Mouse (Mus musculus) limb, embryonic 14.5 days (tissue): ENCODE data around the gene Gm48552. TPM values are rescaled to one million over a fixed set of nuclear protein-coding genes. Genes with fewer than 3 reads are reported as not detected.

ENCODE experiments used
- ATAC-seq: fragments of 200-750 bp; cut with Nextera tagmentation; 2 replicates; pipeline ENCODE4 v1.8.0; 2017; ENCODE audit warnings: low read depth, moderate number of reproducible peaks, moderate TSS enrichment; ENCODE audit not compliant: low FRiP score
- DNase-seq: peaks from one replicate; pipeline ENCODE4 v3.0.0-alpha.2; 2015; ENCODE audit warnings: low spot score
- H3K27ac ChIP-seq: fragments of 300-500 bp; sonication (generic); replicated peaks from 2 replicates; pipeline ENCODE4 v1.5.1; 2014; ENCODE audit warnings: low read depth, mild to moderate bottlenecking, low read length, moderate library complexity, mixed read lengths
- H3K27me3 ChIP-seq: fragments of 300-500 bp; sonication (generic); 2 replicates; pipeline ENCODE4 v1.6.1; 2014; ENCODE audit warnings: low read length, mixed read lengths; ENCODE audit not compliant: control insufficient read depth, insufficient read depth
- H3K36me3 ChIP-seq: fragments of 300-500 bp; sonication (generic); 2 replicates; pipeline ENCODE4 v1.6.1; 2014; ENCODE audit warnings: mild to moderate bottlenecking, low read length, moderate library complexity, mixed read lengths; ENCODE audit not compliant: control insufficient read depth, insufficient read depth
- H3K4me1 ChIP-seq: fragments of 300-500 bp; sonication (generic); 2 replicates; pipeline ENCODE4 v1.6.1; 2014; ENCODE audit warnings: antibody characterized with exemption, low read length, mixed read lengths; ENCODE audit not compliant: control insufficient read depth, insufficient read depth
- H3K4me2 ChIP-seq: fragments of 300-500 bp; sonication (generic); replicated peaks from 2 replicates; pipeline ENCODE4 v1.6.1; 2014; ENCODE audit warnings: low read depth, mild to moderate bottlenecking, low read length, moderate library complexity; ENCODE audit not compliant: severe bottlenecking
- H3K4me3 ChIP-seq: fragments of 300-500 bp; sonication (generic); replicated peaks from 2 replicates; pipeline ENCODE4 v1.5.1; 2014; ENCODE audit warnings: low read length
- H3K9ac ChIP-seq: fragments of 300-500 bp; sonication (generic); 2 replicates; pipeline ENCODE4 v1.6.1; 2014; ENCODE audit warnings: mild to moderate bottlenecking, low read depth, low read length, moderate library complexity; ENCODE audit not compliant: severe bottlenecking
- H3K9me3 ChIP-seq: fragments of 300-500 bp; sonication (generic); 2 replicates; pipeline ENCODE4 v1.6.1; 2016; ENCODE audit warnings: low read length; ENCODE audit not compliant: control insufficient read depth
- POLR2A ChIP-seq: fragments of 200-500 bp; IDR thresholded peaks from 2 replicates; pipeline ENCODE4 v1.8.0; 2012; ENCODE audit warnings: inconsistent platforms, mild to moderate bottlenecking, moderate library complexity, borderline replicate concordance; ENCODE audit not compliant: insufficient read depth, insufficient read length; ENCODE audit errors: extremely low read depth
- WGBS: fragments of 180-500 bp; shearing (Covaris S2); extraction: QIAGEN DNeasy Blood & Tissue Kit; methylation state at CpG from one replicate; pipeline ENCODE4 v1.1.7; 2014; 5-methylcytosine and 5-hydroxymethylcytosine counted together
- polyA plus RNA-seq, 2 experiments: library from polyadenylated mRNA; depleted of rRNA in 1 of 2; stranded (reverse) in 1 of 2; unstranded in 1 of 2; fragments of >200 nt; fragmentation: Nextera tagmentation in 1 of 2; extraction: Ambion mirVana in 1 of 2; gene quantifications; 2 replicates each; pipeline versions ENCODE4 v1.2.1 to v1.2.3; 2012 to 2014

Gene Gm48552
- polyA plus RNA-seq, 2 experiments = 0.99 to 6.8 TPM

GRCm38 (mm10) chr10:81418216-81419070 is 29.6 kb downstream of the Gm48552 start:
- Histone ChIP-seq H3K4me1 (peaks cover 45% of the 10 kb centered on the region), H3K27ac (no peak overlapping the region), H3K9me3 (no peaks in the 10 kb centered on the region), H3K4me3 (no peak overlapping the region), H3K36me3 (peaks cover 50% of the 10 kb centered on the region), H3K4me2 (no peak overlapping the region), H3K9ac (no peak overlapping the region), H3K27me3 (no peaks in the 10 kb centered on the region)
- no peak for TF ChIP-seq POLR2A
- 41% methylated on average over 8 of the region's 11 CpGs for WGBS
- DNase-seq (no peak), ATAC-seq (no peak)

DNA sequence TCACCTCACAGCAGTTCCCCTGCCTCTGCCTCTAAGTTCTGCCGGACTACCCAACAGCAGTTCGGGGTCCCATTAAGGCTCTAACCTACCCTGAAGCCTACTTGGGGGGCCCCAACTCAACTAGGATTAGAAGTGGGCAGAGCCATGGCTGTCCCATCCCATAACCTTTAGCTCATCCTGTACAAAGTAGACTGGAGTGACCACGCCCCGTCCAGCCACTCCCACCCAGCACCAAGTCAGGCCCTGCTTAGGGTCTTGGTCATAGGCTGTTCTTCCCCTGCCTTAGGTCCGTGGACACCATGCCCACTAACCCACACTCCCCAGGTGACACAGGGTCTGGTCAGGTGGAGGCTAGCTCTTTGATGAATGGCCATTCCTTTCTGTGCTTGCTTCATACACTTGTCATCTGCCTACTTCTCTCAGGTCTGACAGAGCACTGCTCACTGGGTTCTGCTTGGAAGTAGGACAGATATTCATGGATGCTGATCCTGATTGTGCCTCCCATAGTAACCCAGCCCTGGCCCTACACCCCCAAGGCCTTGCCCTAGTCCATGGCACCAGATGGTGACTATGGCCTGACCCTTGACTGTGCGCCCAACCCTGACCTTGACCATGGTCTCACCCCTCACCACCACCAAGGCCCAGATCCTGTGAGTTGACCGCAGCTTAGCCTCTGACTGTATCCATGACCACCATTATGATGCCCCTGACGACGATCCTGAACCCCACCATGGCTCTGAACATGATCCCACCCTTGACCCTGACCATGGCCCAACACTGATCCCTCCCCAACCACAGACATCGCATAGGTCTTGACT is 30.5 kb downstream of the Gm48552 start:
- WGBS = 89% methylated on average over 10 of the region's 10 CpGs
- TF ChIP-seq POLR2A = no peak
- H3K9me3 ChIP-seq = no peaks in the 10 kb centered on the region
- H3K27ac ChIP-seq = no peak overlapping the region
- ATAC-seq (no peak), DNase-seq (no peak)
- H3K4me2 ChIP-seq = no peak overlapping the region
- no peaks in the 10 kb centered on the region for H3K27me3 ChIP-seq
- no peak overlapping the region for H3K9ac ChIP-seq
- H3K4me1 ChIP-seq = peaks cover 41% of the 10 kb centered on the region
- H3K4me3 ChIP-seq = no peak overlapping the region
- H3K36me3 ChIP-seq = peaks cover 48% of the 10 kb centered on the region

DNA sequence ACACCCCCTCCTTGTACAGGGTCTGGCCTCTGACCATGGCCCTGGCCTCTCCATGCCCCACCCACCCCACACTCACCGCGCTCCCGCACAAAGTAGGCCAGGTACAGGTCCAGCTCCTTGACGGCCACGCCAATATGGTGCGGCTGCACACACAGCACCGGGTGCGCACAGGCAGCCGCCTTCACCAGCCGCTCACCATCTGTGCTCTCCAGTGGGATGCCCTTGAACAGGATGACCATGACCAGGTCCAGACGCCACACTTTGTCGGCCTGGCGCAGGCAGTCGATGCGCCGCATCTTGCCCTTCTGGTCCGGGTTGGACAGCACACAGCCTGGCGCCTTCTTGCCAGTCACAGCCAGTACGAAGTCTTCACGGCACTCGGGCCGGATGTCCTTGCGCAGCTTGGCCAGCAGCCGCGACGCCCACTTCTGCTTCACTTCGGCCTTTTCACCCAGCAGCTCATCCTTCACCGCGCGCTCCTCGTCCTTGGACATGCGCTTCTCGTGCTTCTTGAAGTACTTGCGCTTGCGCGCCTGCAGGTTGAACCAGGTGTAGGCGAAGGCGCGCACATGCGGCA is 31.5 kb downstream of the Gm48552 start:
- Histone ChIP-seq H3K9me3 (no peaks in the 10 kb centered on the region), H3K27me3 (no peaks in the 10 kb centered on the region), H3K36me3 (peaks cover 41% of the 10 kb centered on the region), H3K4me3 (no peak overlapping the region), H3K4me1 (peaks cover 42% of the 10 kb centered on the region), H3K27ac (no peak overlapping the region), H3K4me2 (no peak overlapping the region), H3K9ac (no peak overlapping the region)
- ATAC-seq = no peak
- TF ChIP-seq POLR2A = no peak
- 86% methylated on average over 40 of the region's 40 CpGs for whole genome bisulfite sequencing
- no peak for DNase-seq

DNA sequence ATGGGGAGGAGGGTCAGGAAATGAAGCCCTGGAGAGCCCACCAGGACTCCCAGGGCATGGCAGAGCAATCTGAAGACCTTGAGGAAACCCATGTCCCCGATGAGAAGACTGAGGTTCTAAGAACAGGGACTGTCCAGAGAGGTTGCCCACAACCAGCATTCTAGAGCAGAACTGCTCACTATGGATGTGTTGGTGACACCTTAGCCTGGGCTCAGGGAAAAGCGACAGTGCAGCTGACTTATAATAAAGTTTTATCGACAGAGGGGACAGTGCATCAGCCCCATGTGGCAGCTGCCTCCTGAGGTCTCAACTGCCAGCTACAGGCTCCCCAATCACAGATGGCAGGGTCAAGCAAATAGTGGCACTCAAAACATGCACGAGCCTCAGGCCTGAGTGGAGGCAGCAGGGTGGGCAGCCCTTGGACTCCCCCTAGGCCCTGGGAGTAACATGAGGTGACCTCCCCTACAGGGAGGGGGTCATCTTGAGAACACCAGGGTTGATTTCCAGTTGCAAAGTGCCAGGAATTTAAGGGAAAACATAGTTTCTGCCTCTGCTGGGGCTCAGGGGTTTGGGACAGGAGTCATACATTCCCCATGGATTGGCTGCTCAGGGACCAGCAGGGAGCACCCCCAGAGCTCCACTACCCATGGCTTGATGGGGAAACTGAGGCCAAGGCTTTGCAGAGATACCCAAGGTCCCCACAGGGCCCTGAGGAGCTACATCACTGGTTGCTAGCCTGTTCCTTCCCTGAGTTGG is 32.4 kb downstream of the Gm48552 start:
- peaks cover 41% of the 10 kb centered on the region for H3K4me1 ChIP-seq
- DNase-seq = no peak
- H3K9me3 ChIP-seq = no peaks in the 10 kb centered on the region
- H3K36me3 ChIP-seq = peaks cover 37% of the 10 kb centered on the region
- no peak overlapping the region for H3K4me2 ChIP-seq
- H3K27ac ChIP-seq = no peak overlapping the region
- no peak overlapping the region for H3K9ac ChIP-seq
- no peak for TF ChIP-seq POLR2A
- ATAC-seq = no peak
- H3K27me3 ChIP-seq = no peaks in the 10 kb centered on the region
- H3K4me3 ChIP-seq = no peak overlapping the region
- WGBS = 85% methylated on average over 4 of the region's 4 CpGs

DNA sequence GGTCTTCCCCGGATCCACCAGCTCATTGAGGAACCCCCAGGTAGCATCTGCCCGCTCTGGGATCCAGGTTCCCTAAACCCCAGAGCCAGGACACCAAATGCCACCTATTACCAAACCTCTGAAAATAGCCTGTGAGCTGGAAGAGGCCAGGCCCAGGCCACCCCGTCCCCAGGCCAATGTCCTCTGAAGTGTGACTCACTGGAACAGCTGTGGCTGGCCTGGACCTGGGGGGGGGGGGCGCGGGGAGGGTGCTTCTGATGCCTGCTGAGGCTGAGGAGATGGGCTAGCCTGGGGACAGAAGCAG is 32.9 kb downstream of the Gm48552 start:
- Histone ChIP-seq H3K27ac (no peak overlapping the region), H3K27me3 (no peaks in the 10 kb centered on the region), H3K9ac (no peak overlapping the region), H3K4me3 (no peak overlapping the region), H3K4me2 (no peak overlapping the region), H3K9me3 (no peaks in the 10 kb centered on the region), H3K4me1 (peaks cover 36% of the 10 kb centered on the region), H3K36me3 (peaks cover 37% of the 10 kb centered on the region)
- no peak for TF ChIP-seq POLR2A
- DNase-seq = no peak
- WGBS = 75% methylated on average over 5 of the region's 5 CpGs
- ATAC-seq = no peak
